Mouse (Mus musculus) T-helper 1 cell (primary cell): Measurements from ENCODE around the gene Rras.
"Not testable (repeated sequence)": the region's sequence is repeated elsewhere in the genome, so short reads cannot be mapped to it uniquely, and the experiment has no call there.

ENCODE experiments used
- in situ Hi-C: fragments of 300-600 bp; cut with MboI, MseI; formaldehyde crosslinking; loops from one replicate; pipeline ENCODE4 v1.15.1; 2025; ENCODE audit warnings: high pct_unique_total_duplicates

Rras gene

DNA sequence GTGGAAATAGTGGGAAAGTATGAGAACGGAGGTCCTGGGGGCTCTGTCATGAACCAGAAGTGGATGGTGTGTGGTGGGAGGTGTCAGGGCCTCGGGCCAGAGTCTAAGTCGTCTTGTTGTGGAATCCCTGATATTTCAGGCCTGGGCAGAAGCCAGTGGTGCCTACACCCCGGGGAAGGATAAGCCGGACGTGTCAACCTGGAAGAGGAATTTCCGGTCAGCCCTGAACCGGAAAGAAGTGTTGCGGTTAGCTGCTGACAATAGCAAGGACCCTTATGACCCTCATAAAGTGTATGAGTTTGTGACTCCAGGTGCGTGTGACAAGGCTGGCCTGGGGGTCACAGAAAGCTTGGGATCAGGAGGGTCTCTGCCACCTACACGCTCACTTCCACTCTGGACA is 18.0 kb upstream of the Rras start:
- in situ Hi-C loops: no loop called here

- in situ Hi-C loops: no loop called here
Observed at GRCm38 (mm10) chr7:45000539-45001114, 17.1 kb upstream of the Rras start.

DNA sequence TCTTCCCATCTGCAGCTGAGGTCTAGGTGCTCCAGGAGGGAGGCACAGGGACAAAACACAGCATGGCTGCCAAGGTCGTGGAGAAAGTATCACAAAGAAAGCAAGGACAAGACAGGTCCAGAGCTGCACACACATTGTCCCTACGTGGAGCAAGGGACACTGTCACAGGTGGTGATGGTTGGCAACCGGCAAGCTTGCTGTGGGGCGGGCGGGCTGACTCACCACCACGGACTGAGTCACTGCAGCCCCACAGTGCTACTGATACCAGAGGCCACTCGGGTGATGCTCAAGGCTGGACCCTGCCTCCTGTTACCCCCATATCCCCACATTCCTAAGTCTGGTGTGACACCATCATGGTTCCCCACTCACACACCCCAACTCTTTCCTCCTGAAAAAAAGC is 15.3 kb upstream of the Rras start:
- in situ Hi-C loops: no loop called here

DNA sequence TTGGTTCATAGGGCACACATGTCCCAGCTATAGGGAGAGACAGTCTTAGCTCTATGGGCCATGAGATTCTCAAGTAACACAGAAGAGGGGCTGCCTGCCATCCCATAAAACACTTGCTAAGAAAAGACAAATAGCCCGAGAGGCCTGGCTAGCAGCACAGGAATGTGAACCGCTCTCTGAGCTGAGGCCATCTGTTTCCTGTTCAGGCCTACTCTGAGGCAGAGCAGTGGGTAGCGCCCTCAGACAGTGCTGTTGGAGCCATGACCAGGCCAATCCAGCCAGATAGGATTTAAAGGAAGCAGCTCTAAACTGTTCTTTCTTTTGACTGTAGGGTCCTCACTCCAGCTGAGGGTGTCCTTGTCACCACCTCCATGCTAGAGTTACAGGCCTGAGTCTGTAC is 13.2 kb upstream of the Rras start:
- in situ Hi-C loops: no loop called here

GRCm38 (mm10) chr7:45005321-45005992 is 12.3 kb upstream of the Rras start:
- in situ Hi-C loops: no loop called here

DNA sequence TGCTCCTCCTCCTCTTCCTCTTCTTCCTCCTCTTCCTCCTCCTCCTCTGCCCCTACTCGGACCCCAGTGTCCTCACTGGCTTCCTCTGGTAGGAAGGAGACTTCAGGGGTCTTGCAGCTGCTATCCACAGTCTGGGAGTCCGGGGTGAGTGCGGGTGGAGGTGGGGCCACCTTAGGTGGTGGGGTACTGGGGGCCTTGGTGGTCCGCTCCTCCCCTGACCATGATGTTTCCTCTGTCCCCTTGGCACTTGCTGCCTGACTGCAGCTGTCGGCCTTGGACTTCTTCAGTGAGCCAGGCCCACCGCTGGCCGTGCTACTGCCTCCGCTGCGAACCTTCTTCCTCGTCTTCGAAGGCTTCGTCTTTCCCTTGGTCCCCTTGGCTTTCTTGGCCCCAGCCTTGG is 11.3 kb upstream of the Rras start:
- in situ Hi-C loops: no loop called here

- in situ Hi-C loops: no loop called here
Observed at GRCm38 (mm10) chr7:45007141-45007540, 10.6 kb upstream of the Rras start.

DNA sequence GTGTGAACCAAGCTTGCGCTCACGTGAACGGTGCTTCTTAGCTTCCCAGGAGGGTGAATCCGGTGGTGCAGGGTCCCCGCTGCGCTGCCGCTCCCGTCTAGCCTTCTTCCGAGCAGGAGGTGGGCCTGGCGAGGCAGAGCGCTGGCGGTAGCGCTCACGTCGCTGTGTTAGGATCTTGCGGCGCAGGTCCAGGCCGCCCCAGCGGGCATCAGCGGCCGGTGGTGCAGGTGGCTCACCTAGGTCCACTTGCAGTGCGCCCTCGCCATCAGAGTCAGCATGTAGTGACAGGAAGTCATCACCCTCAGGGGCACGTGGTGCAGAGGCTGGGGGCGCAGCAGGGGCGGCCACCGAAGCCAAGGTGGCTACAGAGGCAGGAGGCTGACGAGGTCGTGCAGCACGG is 9.9 kb upstream of the Rras start:
- in situ Hi-C loops: no loop called here

DNA sequence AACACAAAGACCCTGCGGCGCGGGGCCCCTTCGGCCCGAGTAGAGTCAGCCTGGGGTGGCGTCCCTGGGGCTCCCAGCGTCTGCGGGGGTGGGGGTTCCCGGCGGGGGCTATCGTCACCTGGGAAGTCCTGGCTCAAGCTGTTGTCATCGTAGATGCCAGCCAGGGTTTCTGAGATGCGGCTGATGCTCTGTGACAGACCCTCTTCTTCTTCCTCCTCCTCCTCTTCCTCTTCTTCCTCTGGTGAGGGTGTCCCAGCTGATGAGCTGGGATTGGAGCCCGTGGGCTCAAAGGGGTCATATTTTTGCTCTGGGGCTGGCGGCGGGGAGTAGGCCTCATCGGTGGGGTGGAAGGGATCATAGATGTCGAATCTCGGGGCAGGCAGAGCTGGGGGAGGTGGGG is 9.3 kb upstream of the Rras start:
- in situ Hi-C loops: no loop called here

DNA sequence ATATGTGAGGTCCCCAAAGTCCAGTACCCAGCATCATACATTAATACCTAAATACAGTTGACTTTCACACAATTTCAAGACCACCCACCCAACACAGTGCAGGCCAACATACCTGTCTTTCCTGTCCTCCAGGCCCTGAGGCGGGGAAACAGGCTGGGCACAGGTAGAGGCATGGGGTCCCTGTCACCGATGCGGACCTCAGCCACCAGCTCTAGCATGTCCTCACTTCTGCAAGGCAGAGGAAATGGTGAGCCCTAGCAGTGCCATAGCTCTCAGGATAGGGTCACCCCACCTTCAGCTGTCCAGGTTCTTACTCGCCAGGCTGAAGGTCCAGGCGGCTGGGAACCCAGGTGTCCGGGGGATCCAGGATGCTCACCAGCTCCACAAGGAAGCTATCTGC is 5.8 kb upstream of the Rras start:
- in situ Hi-C loops: no loop called here

GRCm38 (mm10) chr7:45012824-45013223 is 4.9 kb upstream of the Rras start:
- in situ Hi-C loops: no loop called here

- in situ Hi-C loops: no loop called here
Observed at GRCm38 (mm10) chr7:45013366-45014095, 4.2 kb upstream of the Rras start.

DNA sequence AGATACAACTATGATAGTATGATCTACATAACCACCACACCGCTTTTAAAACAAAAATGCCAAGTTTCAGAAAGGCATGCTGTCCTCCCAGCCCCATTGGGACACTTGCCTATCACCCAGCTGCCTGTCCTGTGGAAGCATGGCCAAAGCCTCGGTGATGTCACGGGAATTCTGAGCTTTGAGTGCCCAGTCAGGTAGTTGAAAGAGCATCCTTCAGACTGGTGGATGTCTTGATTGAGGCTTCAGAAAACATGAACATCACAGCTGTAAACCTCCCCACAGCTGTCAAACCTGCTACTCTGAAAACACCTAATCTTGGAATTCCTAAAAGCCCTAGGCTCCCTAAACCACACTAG is 3.7 kb upstream of the Rras start:
- in situ Hi-C loops: no loop called here

GRCm38 (mm10) chr7:45015344-45015956 is 2.3 kb upstream of the Rras start:
- in situ Hi-C loops: no loop called here

GRCm38 (mm10) chr7:45015957-45016612 is 1.7 kb upstream of the Rras start, which contains the start of gene Scaf1:
TSS of gene Scaf1 (minus strand) at chr7:45016363.
- in situ Hi-C loops: no loop called here

DNA sequence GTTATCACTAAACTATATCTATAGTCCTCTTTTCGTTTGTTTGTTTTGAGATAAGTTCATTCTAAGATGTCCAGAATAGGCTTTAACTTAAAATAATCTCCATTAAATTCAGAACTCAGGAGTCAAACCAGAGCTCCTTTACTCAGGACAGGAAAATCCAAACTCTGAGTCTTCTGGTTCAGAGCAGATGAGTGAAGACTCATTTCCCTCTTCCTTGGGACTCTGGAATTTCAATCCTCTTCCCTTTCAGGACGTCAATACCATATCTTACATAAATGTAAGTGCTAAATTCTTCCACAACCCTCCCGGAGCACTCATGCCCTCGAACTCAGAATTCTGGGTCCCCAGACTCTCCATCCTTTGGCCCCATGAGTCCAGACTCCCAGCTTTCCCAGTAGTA is 1.0 kb upstream of the Rras start:
- in situ Hi-C loops: no loop called here

- in situ Hi-C loops: no loop called here
Observed at GRCm38 (mm10) chr7:45019031-45019571, 1.3 kb downstream of the Rras start.

DNA sequence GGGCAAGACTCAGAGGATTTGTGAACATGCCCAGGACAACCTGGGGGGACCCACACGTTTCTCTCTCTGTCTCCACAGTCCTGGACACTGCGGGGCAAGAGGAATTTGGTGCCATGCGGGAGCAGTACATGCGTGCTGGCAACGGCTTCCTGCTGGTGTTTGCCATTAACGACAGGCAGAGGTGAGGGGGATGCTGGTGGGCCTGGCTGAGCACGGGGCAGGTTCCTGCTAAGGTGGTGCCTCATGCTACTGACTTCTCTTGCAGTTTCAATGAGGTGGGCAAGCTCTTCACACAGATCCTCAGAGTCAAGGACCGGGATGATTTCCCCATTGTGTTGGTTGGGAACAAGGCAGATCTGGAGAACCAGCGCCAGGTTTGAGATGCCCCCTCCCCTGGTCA is 2.5 kb downstream of the Rras start:
- in situ Hi-C loops: no loop called here

- in situ Hi-C loops: not testable (repeated sequence)
Observed at GRCm38 (mm10) chr7:45023711-45024110, 6.0 kb downstream of the Rras start.

GRCm38 (mm10) chr7:45024281-45025248 is 6.8 kb downstream of the Rras start:
- in situ Hi-C loops: no loop called here
